Mouse (Mus musculus): ENCODE results near the gene 4930426L09Rik.
"Not testable (repeated sequence)": the region's sequence is repeated elsewhere in the genome, so short reads cannot be mapped to it uniquely, and the experiment has no call there.

Gene 4930426L09Rik

DNA sequence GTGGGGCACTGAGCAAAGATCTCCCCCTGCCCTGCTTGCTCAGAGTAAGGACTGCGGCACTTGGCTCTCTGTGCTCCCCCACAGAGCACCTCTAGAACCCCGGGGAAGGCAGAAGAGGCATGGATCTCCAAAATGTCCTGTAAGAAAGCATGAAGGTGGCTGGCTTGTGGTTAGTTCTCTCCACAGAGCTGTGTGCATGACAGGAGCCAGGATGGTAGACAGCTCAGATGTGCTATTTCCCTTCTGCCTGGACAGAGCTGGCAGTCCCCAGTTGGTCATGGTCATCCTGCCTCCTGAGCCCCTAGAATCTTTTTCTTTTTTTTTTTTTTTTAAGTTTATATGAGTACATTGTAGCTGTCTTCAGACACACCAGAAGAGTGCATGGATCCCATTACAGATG is 27.7 kb upstream of the 4930426L09Rik start:
- no peak for DNase-seq (ENCODE audit: low spot score in 2 of 2)

DNA sequence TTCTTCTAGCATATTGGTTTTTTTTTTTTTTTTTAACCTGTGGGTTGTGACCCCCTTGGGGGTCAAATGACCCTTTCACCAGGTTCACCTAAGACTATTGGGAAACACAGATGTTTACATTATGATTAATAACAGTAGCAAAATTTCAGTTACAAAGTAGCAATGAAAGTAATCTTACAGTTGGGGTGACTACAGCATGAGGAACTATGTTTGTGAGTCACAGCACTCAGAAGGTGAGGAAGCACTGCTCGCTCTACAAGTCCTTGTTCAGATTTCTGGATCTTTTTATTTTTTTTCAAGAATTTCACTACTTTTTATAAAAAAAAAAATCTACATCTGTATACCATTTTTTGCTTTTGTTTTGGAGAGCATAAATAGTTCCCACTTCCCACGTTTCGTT is 26.6 kb upstream of the 4930426L09Rik start:
- no peak for DNase-seq (ENCODE audit: low spot score in 2 of 2)

DNA sequence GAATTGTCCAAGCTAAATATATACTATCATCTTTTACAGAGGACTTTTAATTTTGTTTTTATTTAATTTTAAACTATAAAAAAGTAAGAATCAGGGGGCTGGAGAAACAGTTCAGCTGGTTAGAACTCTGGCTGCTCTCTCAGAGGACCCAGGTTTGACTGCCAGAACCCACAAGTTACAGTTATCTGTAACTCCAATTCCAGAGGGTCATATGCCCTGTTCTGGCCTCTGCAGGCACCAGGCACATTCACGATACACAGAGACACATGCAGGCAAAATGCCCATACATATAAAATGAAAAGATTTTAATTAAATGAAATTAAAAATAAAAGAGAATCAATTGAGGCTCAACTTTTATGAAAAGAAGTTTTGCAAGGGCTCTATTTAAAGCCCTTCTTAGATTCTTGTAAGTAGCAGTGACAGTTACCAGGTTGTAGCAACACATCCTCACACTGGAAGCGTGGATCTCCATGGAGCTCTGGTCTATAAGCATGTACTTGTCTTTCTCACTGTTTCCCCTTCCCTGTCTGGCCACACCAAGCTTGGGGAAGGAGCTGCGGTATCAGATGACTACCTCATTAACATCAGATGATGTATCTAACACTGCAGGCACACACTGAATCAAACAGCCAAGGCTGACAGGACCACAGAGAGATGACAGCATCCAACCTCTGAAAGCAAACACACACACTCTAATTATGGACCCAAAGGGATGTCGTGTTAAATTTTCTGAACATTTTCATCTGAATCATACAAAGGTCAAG is 23.1 kb upstream of the 4930426L09Rik start:
- no peak for DNase-seq (ENCODE audit: low spot score in 2 of 2)

DNA sequence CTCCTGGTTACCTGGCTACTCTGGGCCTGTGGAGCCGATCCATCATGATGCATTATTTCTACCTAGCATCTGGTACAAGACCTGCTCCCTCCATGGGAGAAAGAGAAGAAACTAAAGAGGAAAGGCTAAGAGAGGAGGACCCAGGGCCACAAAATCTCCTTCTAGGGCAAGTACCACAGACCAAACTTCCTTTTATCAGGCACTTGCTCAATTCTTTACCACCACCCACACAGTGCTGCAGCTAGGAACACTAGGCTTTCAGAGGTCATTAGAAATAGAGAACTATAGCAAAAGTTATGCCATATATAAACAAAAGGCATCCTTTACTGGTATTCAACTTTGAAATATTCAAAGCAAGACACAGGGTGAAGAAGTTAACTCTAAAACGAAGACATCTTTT is 22.0 kb upstream of the 4930426L09Rik start:
- no peak for DNase-seq (ENCODE audit: low spot score in 2 of 2)

DNA sequence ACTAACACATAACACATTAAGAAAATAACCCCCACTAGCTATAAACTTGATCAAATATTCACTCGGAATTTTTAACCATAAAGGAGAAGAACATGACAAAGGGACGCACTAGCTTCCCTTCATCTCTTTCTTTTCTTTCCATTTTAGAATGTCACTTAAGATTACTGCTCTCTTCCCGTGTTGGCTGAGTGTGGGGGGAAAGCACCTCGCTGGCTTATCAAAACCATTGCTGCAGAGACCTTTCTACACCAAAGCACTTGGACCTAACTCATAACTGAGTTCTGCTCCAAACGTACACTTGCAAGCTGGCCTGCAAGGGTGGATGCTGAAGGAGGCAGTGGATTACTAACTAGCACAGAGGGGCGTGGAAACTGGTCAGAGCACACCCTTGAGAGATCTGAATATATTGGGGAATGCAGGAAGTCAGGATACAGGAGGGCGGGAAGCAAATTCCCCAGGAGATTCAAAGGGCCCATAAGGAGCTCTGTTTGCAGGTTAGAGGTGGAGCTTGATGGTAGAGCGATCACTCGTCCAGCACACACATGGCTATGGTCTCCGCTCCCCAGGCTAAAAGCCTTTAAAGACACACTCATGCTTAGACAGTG is 20.8 kb upstream of the 4930426L09Rik start:
- no peak for DNase-seq (ENCODE audit: low spot score in 2 of 2)

DNA sequence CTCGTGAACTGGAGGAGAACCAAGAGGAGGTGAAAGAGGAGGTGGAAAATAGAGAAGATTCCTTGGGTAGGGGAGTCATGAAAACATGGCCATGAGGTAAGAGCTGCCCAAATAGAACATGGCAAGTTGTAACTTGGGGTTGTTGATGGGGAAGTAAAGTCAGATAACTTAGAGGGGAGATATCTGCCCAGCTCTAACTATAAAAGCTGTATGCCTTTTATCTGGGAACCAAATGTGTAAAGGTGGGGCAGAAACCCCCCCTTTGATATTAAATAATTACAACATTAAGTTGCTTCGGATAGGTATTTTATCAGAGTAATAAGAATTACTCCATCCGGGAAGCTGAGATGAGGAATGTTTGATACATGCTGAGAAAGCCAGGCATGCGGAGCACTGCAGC is 19.1 kb upstream of the 4930426L09Rik start:
- no peak for DNase-seq (ENCODE audit: low spot score in 2 of 2)

DNA sequence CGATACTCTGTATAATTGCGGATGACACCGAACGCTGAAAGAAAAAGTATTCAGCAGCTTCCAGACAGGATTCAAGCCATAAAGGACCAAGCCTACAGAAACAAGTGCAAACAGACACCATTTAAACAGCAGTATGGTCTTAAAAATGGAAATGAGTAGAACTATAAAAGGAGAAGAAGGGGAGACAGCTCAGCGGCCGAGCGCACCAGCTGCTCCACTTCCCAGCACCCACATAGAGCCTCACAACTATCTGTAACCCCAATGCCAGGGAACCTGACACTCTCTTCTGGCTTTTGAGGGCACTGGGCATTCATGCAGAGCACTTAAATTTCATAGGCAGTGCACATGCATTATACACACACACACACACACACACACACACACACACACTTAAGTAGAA is 18.5 kb upstream of the 4930426L09Rik start:
- DNase-seq (ENCODE audit: low spot score in 2 of 2), result no peak

DNA sequence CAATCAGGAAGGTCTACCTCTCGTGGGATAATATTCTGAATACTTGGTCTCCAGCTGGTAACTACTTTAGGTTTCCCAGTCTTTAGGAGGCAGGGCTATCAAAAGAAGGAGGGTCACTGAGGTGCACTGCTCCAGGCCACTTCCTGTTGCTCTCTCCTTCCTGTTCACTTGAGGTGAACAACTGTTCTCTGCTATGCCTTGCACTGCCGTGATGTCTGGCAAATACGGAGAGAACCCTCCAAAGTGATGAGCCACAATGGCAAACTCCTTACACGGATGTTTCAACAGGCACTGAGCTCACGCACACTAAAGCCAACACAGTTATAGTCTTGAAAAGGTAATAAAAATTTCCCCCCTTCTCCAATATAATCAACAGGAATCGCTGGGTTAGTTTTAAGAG is 15.6 kb upstream of the 4930426L09Rik start:
- no peak for DNase-seq (ENCODE audit: low spot score in 2 of 2)

DNA sequence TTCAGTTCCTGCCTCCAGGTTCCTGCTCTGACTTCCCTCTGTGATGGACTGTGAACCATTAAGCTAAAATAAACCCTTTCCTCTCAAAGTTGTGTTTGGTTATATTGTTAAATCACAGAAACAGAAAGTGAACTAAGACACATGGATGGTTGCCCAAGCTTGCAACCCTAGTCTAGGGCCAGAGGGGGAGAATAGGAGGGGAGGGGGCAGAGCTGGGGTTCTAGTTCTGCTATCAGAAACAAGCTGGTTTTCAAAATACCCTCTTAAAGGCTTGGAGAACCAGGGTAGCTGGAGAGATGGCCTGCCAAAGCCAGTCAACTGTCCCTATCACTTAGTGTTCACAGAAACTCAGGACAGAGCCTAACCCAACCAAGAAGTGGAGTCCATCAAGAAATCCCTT is 14.6 kb upstream of the 4930426L09Rik start:
- DNase-seq (ENCODE audit: low spot score in 2 of 2), result no peak

DNA sequence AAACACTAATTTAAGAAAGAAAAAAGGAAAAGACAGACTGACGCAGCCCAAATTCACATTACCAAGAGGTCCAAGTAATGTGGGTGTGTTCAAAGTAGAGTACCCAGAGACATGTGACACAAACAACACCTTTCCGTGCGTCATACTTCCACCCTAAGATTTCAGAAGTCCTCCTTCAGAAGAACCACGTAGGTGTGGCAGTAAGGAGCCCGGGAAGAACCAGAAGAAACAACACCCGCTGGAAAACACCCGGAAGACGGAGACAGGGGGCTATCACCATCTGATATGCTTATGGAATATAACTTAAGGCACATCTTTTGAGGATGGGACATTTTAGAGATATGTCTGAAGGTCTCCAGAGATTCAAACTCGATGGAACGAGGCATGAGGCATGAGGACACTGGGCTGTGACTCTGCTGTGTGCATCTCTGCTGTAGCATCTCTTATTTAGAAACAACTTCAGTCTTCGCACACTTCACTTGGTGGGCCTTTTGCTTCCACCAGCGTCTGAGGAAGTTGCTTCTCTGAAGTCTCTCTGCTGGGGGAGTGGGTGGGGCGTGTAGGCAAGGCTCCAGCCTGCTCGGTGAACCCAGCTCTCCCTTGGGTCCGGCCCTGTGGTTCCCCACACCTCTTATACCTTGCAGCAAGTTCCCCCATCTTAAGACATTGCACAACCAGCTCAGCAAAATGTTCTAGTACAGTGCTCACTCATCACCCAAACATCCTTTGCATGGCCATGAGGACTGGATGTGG is 13.9 kb upstream of the 4930426L09Rik start:
- no peak for DNase-seq (ENCODE audit: low spot score in 2 of 2)

DNA sequence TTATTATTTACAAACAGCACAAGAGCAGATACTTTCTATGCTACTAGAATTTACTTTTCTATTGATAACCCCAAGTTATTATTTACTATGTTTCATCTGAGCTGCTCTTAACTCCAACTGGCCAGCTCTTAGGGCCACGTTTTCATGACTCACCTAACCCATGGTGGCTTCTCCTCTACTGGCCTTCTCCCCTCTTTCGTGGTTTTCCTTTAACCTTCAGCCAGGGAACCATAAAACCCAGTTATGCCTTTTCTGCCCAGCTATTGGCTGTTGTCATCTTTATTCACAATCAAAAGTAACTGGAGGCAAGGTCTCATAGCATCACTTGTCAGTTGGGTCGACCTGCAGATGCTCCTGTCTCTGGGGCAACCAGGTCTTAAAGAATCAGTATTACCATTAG is 12.6 kb upstream of the 4930426L09Rik start:
- no peak for DNase-seq (ENCODE audit: low spot score in 2 of 2)

DNA sequence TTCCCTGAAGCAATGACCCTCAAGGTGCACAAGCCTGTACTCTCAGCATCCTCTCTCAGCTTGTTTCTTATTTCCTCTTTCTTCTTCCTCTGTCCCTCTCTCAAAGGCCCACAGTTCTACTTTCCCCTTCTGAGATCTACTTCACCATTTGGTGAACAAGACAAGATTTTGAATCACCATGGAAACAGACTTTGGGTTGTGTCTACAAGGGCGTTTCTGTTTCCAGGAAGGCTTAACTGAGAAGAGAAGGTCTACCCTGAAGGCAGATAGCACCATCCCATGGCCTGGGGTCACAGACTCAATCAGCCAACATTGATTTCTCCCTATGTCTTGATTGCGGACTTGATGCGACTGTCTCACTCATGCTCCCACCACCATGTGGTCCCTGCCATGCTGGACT is 9.3 kb upstream of the 4930426L09Rik start:
- no peak for DNase-seq (ENCODE audit: low spot score in 2 of 2)

DNA sequence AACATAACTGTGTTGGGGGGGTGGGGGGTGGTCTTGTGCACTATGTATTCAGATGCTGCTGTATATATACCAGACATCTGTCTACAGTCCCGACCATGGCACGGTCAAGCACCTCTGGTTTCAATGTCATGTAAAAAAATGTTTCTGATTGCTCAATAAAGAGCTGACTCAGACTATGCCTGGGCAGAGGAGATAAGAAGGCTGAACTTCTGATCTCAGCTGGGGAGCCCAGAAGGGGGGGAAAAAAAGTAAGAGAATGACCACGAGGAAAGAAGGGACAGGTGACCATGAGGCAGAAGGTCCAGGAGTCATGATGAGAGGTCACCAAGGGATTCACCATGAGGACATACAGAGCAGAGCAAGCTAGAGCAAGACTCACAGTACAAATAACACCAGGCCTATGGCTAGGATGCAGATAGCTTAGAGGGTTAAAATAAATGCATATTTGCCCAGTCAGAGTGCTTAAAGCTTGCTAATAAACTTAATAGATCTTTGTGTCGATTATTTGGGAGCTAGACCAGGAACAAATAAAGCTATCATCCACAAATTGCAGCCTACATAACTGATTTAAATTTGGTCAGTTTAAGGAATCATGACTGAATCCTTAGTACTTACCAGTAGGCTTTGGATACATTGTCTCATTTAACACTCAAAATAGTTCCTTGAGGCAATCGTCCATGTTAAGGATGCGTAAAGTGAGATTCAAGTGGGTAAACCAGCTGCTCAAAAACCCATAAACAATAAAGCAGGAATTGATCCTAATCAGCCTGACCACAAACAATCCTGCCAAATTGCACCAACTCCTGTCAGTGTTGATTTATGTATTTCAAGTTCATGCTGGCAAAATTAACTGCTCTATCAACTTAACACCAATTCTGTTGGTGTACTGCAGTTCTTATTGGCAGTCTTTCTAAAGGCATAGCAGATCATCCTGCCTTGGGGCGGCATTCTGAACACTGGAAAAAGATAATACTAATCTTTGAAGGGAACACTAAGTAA is 5.3 kb upstream of the 4930426L09Rik start:
- DNase-seq (ENCODE audit: low spot score in 2 of 2), result no peak

DNA sequence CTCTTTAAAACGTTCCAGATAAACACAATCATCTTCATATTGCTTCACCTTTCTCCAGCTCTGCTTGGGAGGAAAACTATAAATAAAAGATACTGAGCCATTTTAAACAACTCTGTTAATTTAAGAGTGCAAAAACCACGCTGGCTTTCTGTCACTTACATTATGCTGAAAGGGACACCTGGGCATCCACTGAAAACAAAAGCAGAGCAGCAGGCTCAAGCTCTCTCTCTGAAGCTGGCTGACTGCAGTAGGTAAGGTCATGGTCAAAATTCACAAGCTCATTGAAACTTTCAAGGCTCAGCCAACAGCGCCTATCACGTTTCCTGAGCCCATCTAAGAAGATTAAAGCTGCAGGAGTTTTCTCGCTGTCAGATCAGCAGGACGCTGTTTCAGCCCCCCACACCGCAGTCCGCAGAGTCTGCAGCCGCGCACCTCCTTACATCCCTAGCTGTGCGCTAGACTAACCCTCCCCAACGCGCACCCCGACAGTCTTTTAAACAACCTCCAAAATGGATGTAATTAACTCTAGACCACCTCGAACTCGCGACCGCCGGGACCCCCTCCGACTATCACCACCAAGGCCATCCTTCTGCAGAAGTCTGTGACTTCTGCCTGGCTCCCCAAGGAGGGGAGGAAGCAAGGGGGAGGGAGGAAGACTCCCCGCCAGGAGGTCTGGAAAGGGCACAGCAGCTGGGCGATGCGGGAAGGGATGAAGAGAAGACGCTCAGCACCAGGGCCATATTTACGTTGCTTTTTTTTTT is 1.5 kb upstream of the 4930426L09Rik start:
- DNase-seq (ENCODE audit: low spot score in 2 of 2), result peak; percentile 21 to 34

DNA sequence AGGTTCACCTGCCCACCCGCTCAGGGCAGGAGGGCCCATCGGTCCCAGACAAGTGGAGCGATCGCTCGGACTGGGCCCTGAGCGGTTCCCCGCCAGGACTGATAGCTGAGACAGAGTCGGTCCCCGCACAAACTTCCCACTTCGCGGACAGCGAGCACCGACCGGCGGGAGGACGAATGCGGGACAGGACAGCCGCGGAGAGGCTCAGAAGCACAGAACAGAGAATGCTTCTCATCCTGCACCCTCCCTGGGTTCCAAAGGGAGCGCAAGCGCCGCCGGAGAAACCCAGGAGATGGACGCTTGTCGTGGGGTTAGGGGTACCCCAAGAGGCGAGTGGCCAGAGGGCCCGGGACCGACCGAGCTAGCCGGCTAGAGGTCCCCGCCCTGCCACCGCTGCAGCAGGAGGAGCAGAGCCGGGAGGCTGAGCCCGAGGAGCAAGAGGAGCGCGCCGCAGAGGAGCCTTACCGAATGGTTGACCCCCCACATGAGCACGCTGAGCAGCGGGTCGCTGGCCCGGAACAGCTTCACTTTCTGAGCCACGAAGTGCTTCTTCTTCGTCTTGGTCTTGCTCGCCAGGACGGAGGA is 664 bp upstream of the 4930426L09Rik start:
- DNase-seq (ENCODE audit: low spot score in 2 of 2), result peak; percentile 48 to 50

DNA sequence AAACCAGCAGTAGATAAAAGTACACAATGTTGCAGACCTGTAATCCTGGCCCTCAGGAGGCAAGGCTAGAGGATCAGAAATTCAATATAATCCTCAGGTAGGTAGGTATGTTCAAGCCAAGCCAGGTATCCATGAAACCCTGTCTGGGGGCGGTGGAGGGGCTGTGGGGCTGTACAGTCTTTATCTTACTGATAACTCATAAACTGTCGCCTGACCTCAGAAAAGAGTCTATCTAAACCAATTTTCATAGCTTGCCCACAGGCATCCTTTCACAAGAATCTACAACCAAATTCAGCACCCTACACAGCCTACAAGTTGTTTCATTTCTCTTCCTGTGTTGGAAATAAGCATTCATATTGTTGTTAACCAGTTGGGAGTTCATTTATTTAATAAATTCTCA is 1.3 kb downstream of the 4930426L09Rik start:
- no peak for DNase-seq (ENCODE audit: low spot score in 2 of 2)

DNA sequence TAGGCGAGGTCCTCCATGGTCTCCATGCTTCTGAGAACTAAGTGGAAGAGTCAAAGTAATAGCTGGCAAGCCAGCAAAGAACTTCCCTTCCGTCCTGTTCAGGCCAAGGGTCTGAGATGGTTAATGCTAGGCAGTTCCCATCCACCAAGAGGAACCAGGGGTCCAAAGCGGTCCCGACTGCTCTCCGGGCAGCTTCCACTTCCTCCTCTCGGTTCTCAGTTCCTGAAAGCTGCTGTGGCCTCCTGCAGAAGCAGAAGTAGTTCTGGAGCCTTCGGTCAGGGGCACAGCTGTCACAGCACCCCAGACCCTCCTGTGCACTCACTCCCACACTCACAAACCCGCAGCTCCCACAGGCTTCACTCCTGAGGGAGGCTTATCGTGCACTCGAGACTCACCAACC is 6.7 kb downstream of the 4930426L09Rik start:
- no peak for DNase-seq (ENCODE audit: low spot score in 2 of 2)

DNA sequence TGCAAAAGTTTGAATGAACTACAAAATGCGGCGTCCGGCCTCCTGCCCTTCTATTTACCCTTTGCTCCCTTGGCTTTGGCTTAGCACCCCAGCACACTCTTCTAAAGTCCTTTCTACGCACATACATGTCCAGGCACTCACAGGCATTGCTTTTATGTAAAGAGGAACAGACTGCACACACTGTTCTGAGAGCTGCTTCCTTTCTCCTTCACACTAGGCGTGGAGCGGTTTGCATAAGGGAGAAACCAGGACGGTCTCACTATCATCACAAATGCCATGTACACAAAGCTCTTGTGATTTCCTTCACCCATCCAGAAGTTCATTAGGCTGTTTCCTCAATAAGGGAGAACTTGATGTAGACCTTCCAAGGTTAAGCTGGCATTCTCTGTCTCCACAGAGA is 8.0 kb downstream of the 4930426L09Rik start:
- DNase-seq (ENCODE audit: low spot score in 2 of 2), result no peak

DNA sequence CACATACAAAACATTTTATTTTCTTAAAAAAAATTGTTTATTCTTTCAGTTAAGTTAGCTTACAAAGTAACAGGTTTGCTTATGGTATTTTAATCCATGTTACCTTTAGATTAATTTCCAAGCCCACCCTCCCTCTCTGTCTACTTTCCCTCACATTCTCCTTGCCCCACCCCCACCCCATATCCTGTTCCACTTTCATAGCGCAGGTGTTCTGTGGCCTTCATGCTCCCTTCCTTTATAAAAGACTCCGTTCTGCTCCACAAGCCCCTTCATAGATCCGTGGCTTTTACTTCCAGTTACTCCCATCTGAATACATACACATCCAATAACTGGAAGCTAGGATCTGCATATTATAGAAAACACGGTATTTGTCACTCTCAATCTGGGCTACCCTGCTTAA is 9.4 kb downstream of the 4930426L09Rik start:
- no peak for DNase-seq (ENCODE audit: low spot score in 2 of 2)

DNA sequence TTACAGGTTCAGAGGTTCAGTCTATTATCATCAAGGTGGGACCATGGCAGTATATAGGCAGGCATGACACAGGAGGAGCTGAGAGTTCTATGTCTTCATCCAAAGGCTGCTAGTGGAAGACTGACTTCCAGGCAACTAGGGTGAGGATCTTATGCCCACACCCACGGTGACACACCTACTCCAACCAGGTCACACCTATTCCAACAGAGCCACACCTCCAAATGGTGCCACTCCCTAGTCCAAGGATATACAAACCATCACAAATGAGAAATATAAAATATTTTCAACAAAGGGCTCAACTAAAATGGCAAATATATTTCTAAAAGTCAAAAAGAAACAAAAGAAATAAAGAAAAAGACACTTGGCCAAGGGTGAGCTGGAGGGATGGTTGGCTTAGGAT is 12.4 kb downstream of the 4930426L09Rik start:
- not testable (repeated sequence) for DNase-seq (ENCODE audit: low spot score in 2 of 2)

DNA sequence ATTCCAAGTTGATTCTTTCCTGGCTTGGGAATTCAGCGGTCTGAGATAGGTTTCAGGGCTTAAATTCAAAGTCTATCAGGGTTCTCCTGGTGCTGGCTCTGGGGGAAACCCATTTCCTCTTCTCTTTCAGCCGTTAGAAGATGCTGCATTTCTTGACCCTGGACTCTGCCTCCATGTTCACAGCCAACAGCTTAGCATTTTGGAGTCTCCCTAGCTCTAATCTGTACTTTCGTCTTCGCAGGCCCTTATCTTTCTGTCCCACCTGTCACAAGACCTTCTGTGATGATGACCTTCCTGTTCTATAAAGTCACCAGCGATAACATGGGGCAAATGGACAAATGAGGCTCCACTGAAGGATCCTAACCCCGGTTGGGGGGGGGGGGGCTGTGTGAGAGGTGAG is 13.3 kb downstream of the 4930426L09Rik start:
- DNase-seq (ENCODE audit: low spot score in 2 of 2), result no peak
